Mouse (Mus musculus) liver, embryonic 13.5 days (tissue): ENCODE data around the gene Gm1113. TPM values are rescaled to one million over a fixed set of nuclear protein-coding genes. Genes with fewer than 3 reads are reported as not detected.

Experiments
- ATAC-seq: fragments of 200-750 bp; cut with Nextera tagmentation; 2 replicates; pipeline ENCODE4 v1.8.0; 2017; ENCODE audit warnings: low read depth, mild to moderate bottlenecking, moderate number of reproducible peaks, moderate library complexity
- DNase-seq: peaks from one replicate; pipeline ENCODE4 v3.0.0; 2022
- H3K27ac ChIP-seq: fragments of 300-500 bp; sonication (generic); 2 replicates; pipeline ENCODE4 v1.5.1; 2015; ENCODE audit warnings: moderate library complexity, mild to moderate bottlenecking, inconsistent platforms
- H3K27me3 ChIP-seq: fragments of 300-500 bp; sonication (generic); 2 replicates; pipeline ENCODE4 v1.6.1; 2015; ENCODE audit warnings: mild to moderate bottlenecking, inconsistent platforms
- H3K36me3 ChIP-seq: fragments of 300-500 bp; sonication (generic); 2 replicates; pipeline ENCODE4 v1.6.1; 2015; ENCODE audit warnings: mild to moderate bottlenecking, inconsistent platforms
- H3K4me1 ChIP-seq: fragments of 300-500 bp; sonication (generic); replicated peaks from 2 replicates; pipeline ENCODE4 v1.6.1; 2015; ENCODE audit warnings: inconsistent platforms
- H3K4me2 ChIP-seq: fragments of 300-500 bp; sonication (generic); 2 replicates; pipeline ENCODE4 v1.6.1; 2015; ENCODE audit warnings: inconsistent platforms, mild to moderate bottlenecking, moderate library complexity
- H3K4me3 ChIP-seq: fragments of 300-500 bp; sonication (generic); replicated peaks from 2 replicates; pipeline ENCODE4 v1.5.1; 2015; ENCODE audit warnings: mild to moderate bottlenecking, inconsistent platforms
- H3K9ac ChIP-seq: fragments of 300-500 bp; sonication (generic); 2 replicates; pipeline ENCODE4 v1.6.1; 2015; ENCODE audit warnings: mild to moderate bottlenecking, inconsistent platforms
- H3K9me3 ChIP-seq: fragments of 300-500 bp; sonication (generic); replicated peaks from 2 replicates; pipeline ENCODE4 v1.6.1; 2016; ENCODE audit warnings: inconsistent platforms
- WGBS: fragments of 180-500 bp; shearing (Covaris S2); methylation state at CpG from one replicate; pipeline ENCODE4 v1.1.7; 2015; ENCODE audit not compliant: insufficient replicate concordance; 5-methylcytosine and 5-hydroxymethylcytosine counted together
- polyA plus RNA-seq: library from polyadenylated mRNA; unstranded; fragments of >200 nt; fragmentation: Nextera tagmentation; extraction: Ambion mirVana; gene quantifications from 2 replicates; pipeline ENCODE4 v1.2.1, GENCODE M21; 2015

The Gm1113 gene
- polyA plus RNA-seq, 1 experiment from 2014 or later = not detected

- Histone ChIP-seq H3K27me3 (no peaks in the 10 kb centered on the region), H3K27ac (no peak overlapping the region), H3K4me1 (no peaks in the 10 kb centered on the region), H3K36me3 (no peaks in the 10 kb centered on the region), H3K4me2 (no peak overlapping the region), H3K9me3 (no peaks in the 10 kb centered on the region), H3K4me3 (no peak overlapping the region), H3K9ac (no peak overlapping the region)
- WGBS = 20% methylated on average over 7 of the region's 7 CpGs
- no peak for DNase-seq
- no peak for ATAC-seq
These were observed 5.9 kb upstream of the Gm1113 start for GRCm38 (mm10) chr9:35523941-35524411.

GRCm38 (mm10) chr9:35523541-35523940, 5.5 kb upstream of the Gm1113 start:
- Histone ChIP-seq H3K9ac (no peak overlapping the region), H3K36me3 (no peaks in the 10 kb centered on the region), H3K4me3 (no peak overlapping the region), H3K4me1 (no peaks in the 10 kb centered on the region), H3K27ac (no peak overlapping the region), H3K9me3 (no peaks in the 10 kb centered on the region), H3K4me2 (no peak overlapping the region), H3K27me3 (no peaks in the 10 kb centered on the region)
- ATAC-seq = no peak
- no peak for DNase-seq
- WGBS = 53% methylated on average over 5 of the region's 5 CpGs

- no peak overlapping the region for H3K27ac ChIP-seq
- no peak overlapping the region for H3K9ac ChIP-seq
- ATAC-seq (no peak), DNase-seq (no peak)
- no peak overlapping the region for H3K4me2 ChIP-seq
- no peaks in the 10 kb centered on the region for H3K36me3 ChIP-seq
- WGBS = 30% methylated on average over 1 of the region's 1 CpGs
- no peaks in the 10 kb centered on the region for H3K4me1 ChIP-seq
- no peaks in the 10 kb centered on the region for H3K9me3 ChIP-seq
- H3K4me3 ChIP-seq = no peak overlapping the region
- H3K27me3 ChIP-seq = no peaks in the 10 kb centered on the region
These were observed 4.9 kb upstream of the Gm1113 start for GRCm38 (mm10) chr9:35522821-35523515.

GRCm38 (mm10) chr9:35522241-35522640, 4.2 kb upstream of the Gm1113 start:
- no peaks in the 10 kb centered on the region for H3K9me3 ChIP-seq
- ATAC-seq = no peak
- DNase-seq = no peak
- no peaks in the 10 kb centered on the region for H3K27me3 ChIP-seq
- no peaks in the 10 kb centered on the region for H3K36me3 ChIP-seq
- no peak overlapping the region for H3K27ac ChIP-seq
- no peak overlapping the region for H3K4me2 ChIP-seq
- 60% methylated on average over 2 of the region's 2 CpGs for WGBS
- H3K9ac ChIP-seq = no peak overlapping the region
- H3K4me1 ChIP-seq = no peaks in the 10 kb centered on the region
- no peak overlapping the region for H3K4me3 ChIP-seq

- no peaks in the 10 kb centered on the region for H3K9me3 ChIP-seq
- H3K4me3 ChIP-seq = no peak overlapping the region
- no peak for ATAC-seq
- H3K27me3 ChIP-seq = no peaks in the 10 kb centered on the region
- H3K9ac ChIP-seq = no peak overlapping the region
- no peak overlapping the region for H3K4me2 ChIP-seq
- no peaks in the 10 kb centered on the region for H3K36me3 ChIP-seq
- no peaks in the 10 kb centered on the region for H3K4me1 ChIP-seq
- WGBS = 52% methylated on average over 6 of the region's 6 CpGs
- DNase-seq = no peak
- H3K27ac ChIP-seq = no peak overlapping the region
These were observed 2.7 kb upstream of the Gm1113 start for GRCm38 (mm10) chr9:35520631-35521348.

- ATAC-seq = no peak
- no peak for DNase-seq
- Histone ChIP-seq H3K4me1 (no peaks in the 10 kb centered on the region), H3K4me2 (no peak overlapping the region), H3K9ac (no peak overlapping the region), H3K9me3 (no peaks in the 10 kb centered on the region), H3K36me3 (no peaks in the 10 kb centered on the region), H3K27me3 (no peaks in the 10 kb centered on the region), H3K27ac (no peak overlapping the region), H3K4me3 (no peak overlapping the region)
- WGBS = 71% methylated on average over 16 of the region's 16 CpGs
These were observed 1.4 kb downstream of the Gm1113 start for GRCm38 (mm10) chr9:35516711-35517110.

- Histone ChIP-seq H3K4me1 (no peaks in the 10 kb centered on the region), H3K27ac (no peak overlapping the region), H3K27me3 (no peaks in the 10 kb centered on the region), H3K4me3 (no peak overlapping the region), H3K9ac (no peak overlapping the region), H3K36me3 (no peaks in the 10 kb centered on the region), H3K9me3 (no peaks in the 10 kb centered on the region), H3K4me2 (no peak overlapping the region)
- DNase-seq (no peak), ATAC-seq (no peak)
- WGBS = 60% methylated on average over 5 of the region's 5 CpGs
These were observed 1.9 kb downstream of the Gm1113 start for GRCm38 (mm10) chr9:35516182-35516581.

GRCm38 (mm10) chr9:35513900-35514299, 4.2 kb downstream of the Gm1113 start:
- no peaks in the 10 kb centered on the region for H3K4me1 ChIP-seq
- H3K27ac ChIP-seq = no peak overlapping the region
- H3K9ac ChIP-seq = no peak overlapping the region
- 48% methylated on average over 4 of the region's 4 CpGs for WGBS
- no peaks in the 10 kb centered on the region for H3K36me3 ChIP-seq
- no peak for DNase-seq
- no peak for ATAC-seq
- no peak overlapping the region for H3K4me3 ChIP-seq
- 0 out of 2 replicates have a peak, but pooled peaks cover 2% of the 10 kb centered on the region for H3K27me3 ChIP-seq
- H3K9me3 ChIP-seq = no peaks in the 10 kb centered on the region
- no peak overlapping the region for H3K4me2 ChIP-seq

- H3K36me3 ChIP-seq = no peaks in the 10 kb centered on the region
- H3K4me3 ChIP-seq = no peak overlapping the region
- DNase-seq (no peak), ATAC-seq (no peak)
- no peaks in the 10 kb centered on the region for H3K4me1 ChIP-seq
- 0 out of 2 replicates have a peak, but pooled peaks cover 2% of the 10 kb centered on the region for H3K27me3 ChIP-seq
- 52% methylated on average over 8 of the region's 8 CpGs for WGBS
- H3K9ac ChIP-seq = no peak overlapping the region
- no peak overlapping the region for H3K4me2 ChIP-seq
- H3K9me3 ChIP-seq = no peaks in the 10 kb centered on the region
- no peak overlapping the region for H3K27ac ChIP-seq
These were observed 9.8 kb downstream of the Gm1113 start for GRCm38 (mm10) chr9:35508234-35508633.

GRCm38 (mm10) chr9:35502361-35503000, 15.6 kb downstream of the Gm1113 start:
- Histone ChIP-seq H3K27me3 (no peaks in the 10 kb centered on the region), H3K9me3 (no peaks in the 10 kb centered on the region), H3K9ac (no peak overlapping the region), H3K27ac (no peak overlapping the region), H3K36me3 (no peaks in the 10 kb centered on the region), H3K4me2 (no peak overlapping the region), H3K4me1 (no peaks in the 10 kb centered on the region), H3K4me3 (no peak overlapping the region)
- DNase-seq (no peak), ATAC-seq (no peak)
- WGBS = 75% methylated on average over 10 of the region's 10 CpGs

GRCm38 (mm10) chr9:35499946-35500345, 18.1 kb downstream of the Gm1113 start:
- WGBS = 69% methylated on average over 6 of the region's 6 CpGs
- Histone ChIP-seq H3K27ac (no peak overlapping the region), H3K9ac (no peak overlapping the region), H3K9me3 (no peaks in the 10 kb centered on the region), H3K4me1 (no peaks in the 10 kb centered on the region), H3K27me3 (no peaks in the 10 kb centered on the region), H3K36me3 (no peaks in the 10 kb centered on the region), H3K4me3 (no peak overlapping the region), H3K4me2 (no peak overlapping the region)
- ATAC-seq (no peak), DNase-seq (no peak)
